Mouse (Mus musculus) gastrocnemius, adult 18-20 months (tissue): ENCODE results near the gene Dbn1. TPM values are rescaled to one million over a fixed set of nuclear protein-coding genes. Genes with fewer than 3 reads are reported as not detected.

ENCODE experiments used
- microRNA-seq: library from miRNA; unstranded; fragments of <30 nt; microRNA quantifications from one replicate; pipeline ENCODE4 v1.2.0, GENCODE M21; 2021
- total RNA-seq, 2 experiments: library from RNA; stranded (reverse); gene quantifications; 2 replicates each; pipeline ENCODE4 v1.2.3; 2021

The Dbn1 gene
- total RNA-seq, 2 experiments from 2014 or later = 4.0 to 6.2 TPM

Small RNA genes lying within 50 kb of the gene (microRNA-seq; reads per million reads assigned to microRNA genes)
- 1.7 reads per million for gene Mir6943
- 2.0 reads per million for gene Mir6944
- 20.8 reads per million, percentile 36 among the genes with 10 or more reads in this experiment for gene Mir6945

Other genes starting within 250 kb of the Dbn1 start
- 10 to 100 TPM; 14.9 to 18.1 TPM for gene Prelid1, start 167.6 kb downstream of the Dbn1 start, total RNA-seq
- gene Rab24, start 166.2 kb downstream of the Dbn1 start, total RNA-seq = 10 to 100 TPM; 31.7 to 32.3 TPM
- gene Mxd3, start 158.3 kb downstream of the Dbn1 start, total RNA-seq = not detected
- 10 to 100 TPM; 33.0 to 38.9 TPM for gene Lman2, start 125.3 kb downstream of the Dbn1 start, total RNA-seq
- under 1 TPM; 0.24 to 0.43 TPM for gene Rgs14, start 118.4 kb downstream of the Dbn1 start, total RNA-seq
- gene Slc34a1, start 89.9 kb downstream of the Dbn1 start, total RNA-seq = under 1 TPM in 1 of 2 experiments, not detected in 1; 0.66 TPM
- gene Pfn3, start 72.9 kb downstream of the Dbn1 start, total RNA-seq = not detected
- under 1 TPM in 1 of 2 experiments, not detected in 1; 0.12 TPM for gene F12, start 61.3 kb downstream of the Dbn1 start, total RNA-seq
- 10 to 100 TPM in 1 of 2 experiments, 1 to 10 TPM in 1; 8.6 to 10.4 TPM for gene Grk6, start 43.0 kb downstream of the Dbn1 start, total RNA-seq
- under 1 TPM in 1 of 2 experiments, not detected in 1; 0.21 TPM for gene Prr7, start 23.8 kb downstream of the Dbn1 start, total RNA-seq
- 100 to 1,000 TPM; 450 to 533 TPM for gene Pdlim7, start 25.6 kb upstream of the Dbn1 start, total RNA-seq
- gene Dok3, start 41.2 kb upstream of the Dbn1 start, total RNA-seq = 1 to 10 TPM in 1 of 2 experiments, under 1 TPM in 1; 0.93 to 1.0 TPM
- 10 to 100 TPM in 1 of 2 experiments, 1 to 10 TPM in 1; 9.1 to 12.0 TPM for gene Ddx41, start 48.5 kb upstream of the Dbn1 start, total RNA-seq
- gene Fam193b, start 83.0 kb upstream of the Dbn1 start, total RNA-seq = 10 to 100 TPM in 1 of 2 experiments, 1 to 10 TPM in 1; 9.6 to 10.1 TPM
- 10 to 100 TPM; 46.0 to 59.5 TPM for gene Tmed9, start 85.6 kb upstream of the Dbn1 start, total RNA-seq
- gene B4galt7, start 111.8 kb upstream of the Dbn1 start, total RNA-seq = 1 to 10 TPM; 4.7 to 6.8 TPM
- gene Caml, start 134.9 kb upstream of the Dbn1 start, total RNA-seq = 1 to 10 TPM; 8.1 to 9.2 TPM
- gene Ddx46, start 146.9 kb upstream of the Dbn1 start, total RNA-seq = 10 to 100 TPM; 23.1 to 23.7 TPM
- gene B230219D22Rik, start 205.0 kb upstream of the Dbn1 start, total RNA-seq = 10 to 100 TPM; 28.7 to 32.0 TPM
- 10 to 100 TPM; 31.6 to 32.9 TPM for gene Txndc15, start 226.5 kb upstream of the Dbn1 start, total RNA-seq
- 10 to 100 TPM; 20.7 to 21.5 TPM for gene Pcbd2, start 239.3 kb upstream of the Dbn1 start, total RNA-seq